Mouse (Mus musculus) ES-Bruce4 (cell line): ENCODE results near the gene Isg20.

Experiments
- CTCF ChIP-seq: IDR thresholded peaks from one replicate; pipeline ENCODE4 v1.8.1; 2011; ENCODE audit warnings: low read depth, low read length
- EP300 ChIP-seq: IDR thresholded peaks from 2 replicates; pipeline ENCODE4 v1.6.1; 2011; ENCODE audit warnings: low read depth, low read length; ENCODE audit not compliant: insufficient read depth
- POLR2A ChIP-seq: IDR thresholded peaks from one replicate; pipeline ENCODE4 v1.8.1; 2011; ENCODE audit warnings: low read length; ENCODE audit not compliant: insufficient read depth

GRCm38 (mm10) chr7:78883726-78884060, 29.5 kb upstream of the Isg20 start:
- no peak for TF ChIP-seq CTCF
- no peak for TF ChIP-seq EP300
- TF ChIP-seq POLR2A = no peak
